Mouse (Mus musculus) cerebellum, adult 18-20 months (tissue): Measurements from ENCODE around the gene Sec16a.

ENCODE experiments used
- DNase-seq, 2 experiments: peaks; one replicate each; pipeline ENCODE4 v3.0.0; 2021

The Sec16a gene

GRCm38 (mm10) chr2:26437221-26437620 lies 7.8 kb downstream of the Sec16a start:
- DNase-seq, result no peak

GRCm38 (mm10) chr2:26434791-26435572 lies 10.0 kb downstream of the Sec16a start:
- DNase-seq, result no peak

DNA sequence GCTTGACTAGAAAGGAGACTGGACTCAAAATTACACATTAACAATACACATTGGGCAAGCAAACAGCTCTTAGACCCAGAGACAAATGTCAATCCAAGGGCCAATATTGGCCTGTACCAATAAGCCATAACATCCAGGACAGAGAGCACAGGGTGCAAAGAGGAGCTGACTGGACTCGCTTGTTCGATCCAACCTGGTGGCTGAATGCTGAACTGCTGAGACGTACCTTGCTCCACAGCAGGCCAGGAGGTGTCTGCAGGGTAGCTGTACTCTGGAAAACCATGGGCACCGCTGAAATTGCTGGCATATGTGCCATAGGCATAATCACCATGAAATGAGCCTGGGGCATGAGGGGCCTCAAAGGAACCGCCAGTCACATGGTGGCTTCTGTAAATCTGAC lies 15.2 kb downstream of the Sec16a start:
- DNase-seq, result no peak

- no peak for DNase-seq
These were observed 20.5 kb downstream of the Sec16a start for GRCm38 (mm10) chr2:26424541-26424940.

DNA sequence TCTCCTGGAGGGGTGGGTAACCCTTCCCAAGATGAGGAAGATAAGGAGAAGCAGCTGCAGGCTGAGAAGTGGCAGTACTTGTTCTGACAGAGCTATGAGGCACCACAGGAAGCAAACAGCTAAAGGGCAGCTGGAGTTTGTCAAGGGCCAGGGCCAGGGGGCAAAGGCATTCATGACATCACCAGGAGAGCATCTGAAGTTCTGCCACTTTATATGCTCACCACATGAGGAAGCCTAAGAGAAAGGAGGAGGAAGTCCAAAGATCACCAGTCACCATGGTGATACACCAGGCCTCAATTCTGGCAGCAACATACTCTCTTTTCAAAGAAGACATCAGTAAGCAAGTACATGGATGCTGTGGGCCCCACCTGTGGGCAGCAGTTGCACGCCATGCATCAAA lies 21.9 kb downstream of the Sec16a start:
- no peak for DNase-seq

DNA sequence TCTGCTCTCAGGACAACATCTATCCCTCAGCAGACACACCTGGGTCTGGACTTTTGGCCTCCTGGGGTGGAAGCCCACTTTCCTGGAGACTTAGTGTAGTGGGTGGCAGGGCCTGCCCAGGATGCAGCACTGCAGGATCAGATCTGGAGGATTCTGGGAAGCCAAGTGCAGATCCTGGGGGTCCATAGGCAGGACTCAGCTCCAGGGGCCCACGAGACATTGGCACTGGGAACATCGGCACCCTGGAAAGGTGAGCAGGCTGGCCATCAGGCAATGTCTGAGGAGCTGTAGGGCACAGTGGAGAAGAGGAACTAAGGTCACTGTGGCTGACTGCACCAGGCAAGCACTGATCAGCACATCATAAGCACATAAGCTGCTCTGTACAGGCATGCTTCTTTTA lies 23.0 kb downstream of the Sec16a start:
- no peak for DNase-seq

GRCm38 (mm10) chr2:26418120-26418519 lies 26.9 kb downstream of the Sec16a start:
- DNase-seq, result no peak

DNA sequence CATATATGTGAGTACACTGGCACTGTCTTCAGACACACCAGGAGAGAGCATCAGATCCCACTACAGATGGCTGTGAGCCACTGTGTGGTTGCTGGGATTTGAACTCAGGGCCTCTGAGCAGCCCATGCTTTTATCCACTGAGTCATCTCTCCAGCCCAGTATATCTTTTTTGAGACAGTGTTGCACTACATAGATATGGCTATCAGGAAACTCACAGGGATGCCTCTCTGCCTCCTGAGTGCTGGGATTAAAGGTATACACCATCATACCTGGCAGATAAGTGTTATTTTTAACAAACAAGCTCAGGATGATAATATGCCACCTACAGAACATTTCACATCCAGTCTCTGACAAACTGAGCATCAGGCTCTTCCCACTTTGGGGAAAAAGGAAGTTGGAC lies 27.9 kb downstream of the Sec16a start:
- DNase-seq, result no peak

GRCm38 (mm10) chr2:26410931-26411411 lies 34.0 kb downstream of the Sec16a start:
- DNase-seq, result peak in 1 of 2 experiments; percentile 34

GRCm38 (mm10) chr2:26410091-26410490 lies 34.9 kb downstream of the Sec16a start:
- DNase-seq, result peak; percentile 55 to 56

GRCm38 (mm10) chr2:26409362-26409761 lies 35.7 kb downstream of the Sec16a start:
- no peak for DNase-seq

- DNase-seq, result peak; percentile 96 to 100
These were observed 36.3 kb downstream of the Sec16a start, which contains the start of gene Inpp5e for GRCm38 (mm10) chr2:26408515-26409356. Gene Inpp5e, minus strand, starts transcription at chr2:26409203.

- no peak for DNase-seq
These were observed 41.7 kb downstream of the Sec16a start for GRCm38 (mm10) chr2:26403306-26403705.

DNA sequence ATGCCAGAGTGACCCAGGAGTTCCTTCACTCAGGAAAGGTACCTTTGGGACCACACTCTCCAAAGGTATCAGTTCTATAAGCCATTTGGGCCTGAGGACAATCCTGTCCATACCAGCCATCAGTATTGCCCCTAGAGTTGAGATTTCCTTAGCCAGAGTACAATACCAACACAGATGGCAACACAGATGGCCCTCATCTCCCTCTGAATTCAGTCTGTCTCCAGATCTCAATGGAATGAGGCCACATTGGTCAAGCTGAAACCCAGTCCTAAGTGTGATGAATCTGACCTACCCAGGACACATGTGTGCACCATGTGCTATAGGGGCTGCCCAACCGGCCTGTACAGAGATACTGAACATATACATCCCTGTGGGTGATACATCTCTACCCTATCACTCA lies 42.8 kb downstream of the Sec16a start:
- peak; percentile 59 to 70 for DNase-seq

DNA sequence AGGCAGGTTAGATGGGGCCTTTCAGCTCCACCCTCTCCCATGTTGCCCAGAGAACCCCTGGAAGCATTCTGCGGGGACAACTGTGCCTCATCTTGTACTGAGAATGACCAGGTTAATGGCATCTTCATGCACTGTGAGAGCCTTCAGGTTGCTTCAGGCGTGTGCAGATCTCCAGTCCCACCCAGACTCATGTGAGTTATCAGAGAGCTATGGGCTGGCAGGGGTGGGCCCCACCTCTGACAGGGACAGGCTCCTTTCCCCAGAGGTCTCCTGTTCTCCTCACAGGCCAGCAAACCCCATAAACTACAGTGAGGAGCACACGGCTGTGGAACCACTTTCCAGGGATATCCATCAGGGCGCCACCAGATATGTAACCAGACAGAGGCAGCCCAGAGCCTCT lies 44.0 kb downstream of the Sec16a start:
- DNase-seq, result no peak

GRCm38 (mm10) chr2:26400296-26400695 lies 44.7 kb downstream of the Sec16a start:
- no peak for DNase-seq

DNA sequence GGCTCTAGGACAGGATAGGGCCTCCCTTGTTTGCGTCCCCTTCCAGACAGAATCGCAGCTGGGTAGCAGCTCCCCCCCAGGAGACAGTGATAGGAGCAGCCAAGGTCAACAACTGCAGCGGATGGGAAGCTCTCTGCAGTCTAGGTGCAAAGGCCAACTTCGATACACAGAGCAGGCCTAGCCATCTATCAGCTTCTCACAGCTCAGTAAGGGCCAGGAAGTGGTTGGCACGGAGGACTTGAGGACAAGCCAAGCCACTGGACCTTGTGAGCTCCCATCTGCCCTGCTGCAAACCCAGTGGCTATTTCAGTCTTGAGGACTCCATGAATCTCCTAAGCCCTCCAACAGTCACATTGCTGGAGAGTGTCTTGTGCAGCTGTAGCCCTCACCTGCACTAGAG lies 45.4 kb downstream of the Sec16a start:
- DNase-seq, result no peak

GRCm38 (mm10) chr2:26398978-26399377 lies 46.0 kb downstream of the Sec16a start:
- DNase-seq, result no peak

- DNase-seq, result no peak
These were observed 53.4 kb downstream of the Sec16a start for GRCm38 (mm10) chr2:26391617-26392016.

GRCm38 (mm10) chr2:26390954-26391353 lies 54.1 kb downstream of the Sec16a start:
- DNase-seq, result no peak

DNA sequence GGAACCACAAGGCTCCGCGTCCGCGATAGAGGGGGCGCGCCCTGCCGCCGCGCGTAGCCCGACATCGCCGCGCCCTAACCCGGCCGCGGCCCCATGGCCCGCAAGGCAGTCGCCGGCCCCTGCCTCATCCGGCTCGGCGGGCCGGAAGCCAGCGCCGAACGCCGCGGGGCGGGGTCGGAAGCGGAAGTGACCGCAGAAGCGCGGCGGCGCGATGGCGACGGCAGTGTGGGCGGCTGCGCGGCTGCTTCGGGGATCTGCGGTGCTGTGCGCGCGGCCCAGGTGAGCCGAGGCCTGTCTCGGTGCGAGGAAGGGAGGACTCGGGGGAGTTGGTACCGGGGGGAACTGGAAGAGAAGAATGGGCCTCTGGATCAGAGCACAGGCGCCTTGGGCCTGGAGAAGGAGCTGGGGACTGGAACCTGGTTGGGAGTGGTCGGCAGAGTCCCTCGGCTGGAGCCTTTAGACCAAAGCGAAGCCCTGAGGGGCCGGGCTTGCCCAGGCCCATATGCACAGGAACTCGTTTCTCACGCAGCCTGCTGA lies 55.8 kb downstream of the Sec16a start, which contains the start of the genes Entr1 and Pmpca:
Gene Entr1 (minus strand): TSS at position 163 of the 537 bp plus-strand sequence.
Gene Pmpca (plus strand): TSS at position 186 of the 537 bp plus-strand sequence.
- DNase-seq, result peak; percentile 79 to 89

DNA sequence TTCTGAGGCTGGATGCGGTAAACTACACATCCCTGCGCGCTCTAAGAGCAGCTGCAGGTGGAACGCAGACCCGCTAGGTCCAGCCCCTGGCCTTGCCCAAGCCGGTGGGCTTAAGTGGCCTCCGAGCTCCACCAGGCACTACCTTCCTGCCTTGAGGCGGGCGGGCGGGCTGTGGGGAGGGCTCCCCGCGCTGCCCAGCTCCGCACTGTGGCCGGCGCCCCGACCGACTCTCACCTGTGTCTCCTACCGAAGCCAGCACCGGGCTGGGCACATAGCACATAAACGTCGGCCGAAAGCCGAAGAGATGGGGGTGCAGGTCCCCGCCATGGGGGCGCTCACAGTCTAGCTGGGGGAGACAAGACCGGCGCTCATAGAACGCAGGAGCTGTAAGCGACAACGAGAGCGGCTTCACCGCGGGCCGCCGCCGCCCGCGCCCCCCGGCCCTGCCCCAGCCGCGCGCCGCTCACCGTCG lies 56.3 kb downstream of the Sec16a start:
- no peak for DNase-seq

GRCm38 (mm10) chr2:26387713-26388112 lies 57.3 kb downstream of the Sec16a start:
- DNase-seq, result no peak
